Mouse (Mus musculus): ENCODE results near the gene Fam222b. TPM values are rescaled to one million over a fixed set of nuclear protein-coding genes. Genes with fewer than 3 reads are reported as not detected.
"Not testable (repeated sequence)": the region's sequence is repeated elsewhere in the genome, so short reads cannot be mapped to it uniquely, and the experiment has no call there.

The Fam222b gene
- total RNA-seq (2021) = 10 to 100 TPM; 28.8 to 29.9 TPM
- long read RNA-seq, experiment 1, transcript Fam222b-201 (3 exons, 3,258 nt) = major isoform, 10 of 20 reads
- long read RNA-seq, experiment 1, partial matches to known transcripts = 0 of 20 reads
- long read RNA-seq, experiment 1, other reads (novel, unspliced or antisense) = 7 of 20 reads
- long read RNA-seq, experiment 2, transcript Fam222b-201 (3 exons, 3,258 nt) = major isoform, 9 of 28 reads
- long read RNA-seq, experiment 2, partial matches to known transcripts = 11 of 28 reads
- long read RNA-seq, experiment 2, other reads (novel, unspliced or antisense) = 1 of 28 reads

- DNase-seq (ENCODE audit: low spot score in 2 of 2) = peak; percentile 92 to 93
- intact Hi-C loops (cut with DNase I) = loop anchor here (5.0 kb wide), 1 partner anchor 53 kb away; no protein-coding TSS in a partner anchor
These were observed at the start of gene Fam222b for GRCm38 (mm10) chr11:78094504-78095143. Gene Fam222b (plus strand): TSS chr11:78094660.

- DNase-seq (ENCODE audit: low spot score in 2 of 2) = peak; percentile 55
- intact Hi-C loops (cut with DNase I) = no loop called here
These were observed 49.7 kb upstream of the Fam222b start for GRCm38 (mm10) chr11:78044758-78045251.

GRCm38 (mm10) chr11:78048637-78049036 is 45.8 kb upstream of the Fam222b start:
- intact Hi-C loops (cut with DNase I); DNase-seq (ENCODE audit: low spot score in 2 of 2): not testable (repeated sequence)

GRCm38 (mm10) chr11:78053078-78053477 is 41.4 kb upstream of the Fam222b start:
- intact Hi-C loops (cut with DNase I) = no loop called here

GRCm38 (mm10) chr11:78056946-78057345 is 37.5 kb upstream of the Fam222b start:
- intact Hi-C loops (cut with DNase I) = no loop called here
- DNase-seq (ENCODE audit: low spot score in 2 of 2) = no peak

More at GRCm38 (mm10) chr11:78053078-78053477, 41.4 kb upstream of the Fam222b start:
- DNase-seq (ENCODE audit: low spot score in 2 of 2) = no peak

- DNase-seq (ENCODE audit: low spot score in 2 of 2) = peak; percentile 64 to 67
- intact Hi-C loops (cut with DNase I) = loop anchor here (1.0 kb wide), 1 partner anchor 118 kb away; no protein-coding TSS in a partner anchor
These were observed 34.4 kb upstream of the Fam222b start for GRCm38 (mm10) chr11:78059833-78060757.

- intact Hi-C loops (cut with DNase I) = no loop called here
- DNase-seq (ENCODE audit: low spot score in 2 of 2) = no peak
These were observed 31.9 kb upstream of the Fam222b start for GRCm38 (mm10) chr11:78062563-78062962.

- no peak for DNase-seq (ENCODE audit: low spot score in 2 of 2)
- intact Hi-C loops (cut with DNase I) = no loop called here
These were observed 28.6 kb upstream of the Fam222b start for GRCm38 (mm10) chr11:78065906-78066305.

GRCm38 (mm10) chr11:78066641-78067040 is 27.8 kb upstream of the Fam222b start:
- no peak for DNase-seq (ENCODE audit: low spot score in 2 of 2)
- intact Hi-C loops (cut with DNase I) = no loop called here

- intact Hi-C loops (cut with DNase I) = no loop called here
- no peak for DNase-seq (ENCODE audit: low spot score in 2 of 2)
These were observed 26.9 kb upstream of the Fam222b start for GRCm38 (mm10) chr11:78067566-78067965.

GRCm38 (mm10) chr11:78069130-78069529 is 25.3 kb upstream of the Fam222b start:
- intact Hi-C loops (cut with DNase I) = no loop called here
- no peak for DNase-seq (ENCODE audit: low spot score in 2 of 2)

- intact Hi-C loops (cut with DNase I) = no loop called here
- DNase-seq (ENCODE audit: low spot score in 2 of 2) = no peak
These were observed 24.8 kb upstream of the Fam222b start for GRCm38 (mm10) chr11:78069646-78070045.

- no peak for DNase-seq (ENCODE audit: low spot score in 2 of 2)
- intact Hi-C loops (cut with DNase I) = no loop called here
These were observed 22.5 kb upstream of the Fam222b start for GRCm38 (mm10) chr11:78071938-78072337.

- intact Hi-C loops (cut with DNase I) = no loop called here
- no peak for DNase-seq (ENCODE audit: low spot score in 2 of 2)
These were observed 21.9 kb upstream of the Fam222b start for GRCm38 (mm10) chr11:78072425-78073130.

GRCm38 (mm10) chr11:78073577-78074276 is 20.7 kb upstream of the Fam222b start:
- DNase-seq (ENCODE audit: low spot score in 2 of 2) = no peak

GRCm38 (mm10) chr11:78074277-78074652 is 20.2 kb upstream of the Fam222b start:
- DNase-seq (ENCODE audit: low spot score in 2 of 2) = no peak
- intact Hi-C loops (cut with DNase I) = no loop called here

More at GRCm38 (mm10) chr11:78073577-78074276, 20.7 kb upstream of the Fam222b start:
- intact Hi-C loops (cut with DNase I) = no loop called here

- intact Hi-C loops (cut with DNase I) = no loop called here
- DNase-seq (ENCODE audit: low spot score in 2 of 2) = no peak
These were observed 19.8 kb upstream of the Fam222b start for GRCm38 (mm10) chr11:78074666-78075065.

Data from left cerebral cortex, postnatal 14 days (tissue).